ENCODE assay signal across 24 mouse cellular contexts in genomic region chr2:20932748-20933313, GRCm38 (mm10). TPM values are rescaled to one million over a fixed set of nuclear protein-coding genes. Genes with fewer than 3 reads are reported as not detected.
A peak's percentile ranks its signal among the peaks of the same experiment; 100 is the strongest.
DNase-seq lines count a peak whose midpoint lies in the region; ATAC-seq and TF ChIP-seq lines count a peak whose summit lies in the region.
"Had no signal": no experiment of that assay in that cellular context is flagged by ENCODE, and none has a peak within 500 bp of the region (broad histone marks: within the 10 kb centered on the region; RNA-seq: fewer than 3 reads in every experiment).

No protein-coding gene starts in this region.

- peak; percentile 85 for DNase-seq in heart, adult 11 months
- no peak for DNase-seq in heart, adult 9 months (ENCODE audit: low spot score in 2 of 2)
- DNase-seq in liver, postnatal 0 days, result no peak
- DNase-seq in liver, result no peak
- peak; percentile 63 for DNase-seq in brain, adult 2 months (ENCODE audit: low read depth, low spot score)
- no peak for DNase-seq in yolk sac, embryonic 10.5 days (ENCODE audit: low spot score)
- DNase-seq in gastrocnemius, postnatal 14 days, result no peak
- DNase-seq: adrenal gland, postnatal 36 days; embryo, embryonic 11 days; gastrocnemius, postnatal 10 days; heart, postnatal 4 days; kidney, adult 8-10 months; kidney, postnatal 14 days; lung, postnatal 4 days; right cerebral cortex, postnatal 14 days had no signal

- WGBS in liver, postnatal 0 days (ENCODE audit: insufficient replicate concordance), result 55% methylated on average over 8 of the region's 8 CpGs

- H3K4me3 ChIP-seq in liver, postnatal 0 days (ENCODE audit: low read depth, low read length), result no peak overlapping the region
- H3K4me3 ChIP-seq: embryonic facial prominence, embryonic 13.5 days; erythroblast, embryonic 14.5 days; forebrain, embryonic 12.5 days; heart, embryonic 15.5 days; hindbrain, embryonic 15.5 days; limb, embryonic 15.5 days; liver, embryonic 15.5 days; midbrain, embryonic 13.5 days; neural tube, embryonic 12.5 days had no signal

- peaks cover 7% of the 10 kb centered on the region; the same call in 1 of the 2 replicates for H3K4me1 ChIP-seq in liver, postnatal 0 days (ENCODE audit: insufficient read depth)
- H3K4me1 ChIP-seq: embryonic facial prominence, embryonic 13.5 days; limb, embryonic 15.5 days had no signal

- peak; percentile 44; the same call in 1 of the 2 replicates for ATAC-seq in liver, postnatal 0 days
- ATAC-seq: midbrain, embryonic 13.5 days had no signal

- no peak overlapping the region for H3K27ac ChIP-seq in liver, postnatal 0 days (ENCODE audit: low read depth)
- H3K27ac ChIP-seq: embryonic facial prominence, embryonic 13.5 days; forebrain, embryonic 12.5 days; heart, embryonic 15.5 days; hindbrain, embryonic 15.5 days; limb, embryonic 15.5 days; liver, embryonic 15.5 days; midbrain, embryonic 13.5 days; neural tube, embryonic 12.5 days had no signal

- no peak overlapping the region for H3K4me2 ChIP-seq in liver, postnatal 0 days (ENCODE audit: low read depth, low read length)
- H3K4me2 ChIP-seq: embryonic facial prominence, embryonic 13.5 days; forebrain, embryonic 12.5 days; heart, embryonic 15.5 days; hindbrain, embryonic 15.5 days; limb, embryonic 15.5 days; liver, embryonic 15.5 days; midbrain, embryonic 13.5 days; neural tube, embryonic 12.5 days had no signal

- H3K9ac ChIP-seq in liver, postnatal 0 days (replicated peaks), result no peak overlapping the region
- H3K9ac ChIP-seq: embryonic facial prominence, embryonic 13.5 days; forebrain, embryonic 12.5 days; heart, embryonic 15.5 days; hindbrain, embryonic 15.5 days; limb, embryonic 15.5 days; liver, embryonic 15.5 days; midbrain, embryonic 13.5 days; neural tube, embryonic 12.5 days had no signal

- no peaks in the 10 kb centered on the region for H3K9me3 ChIP-seq in liver, postnatal 0 days (ENCODE audit: low read length)
- H3K9me3 ChIP-seq: embryonic facial prominence, embryonic 13.5 days; forebrain, embryonic 12.5 days; heart, embryonic 15.5 days; hindbrain, embryonic 15.5 days; limb, embryonic 15.5 days; liver, embryonic 15.5 days; midbrain, embryonic 13.5 days; neural tube, embryonic 12.5 days had no signal

- intact Hi-C loops in gastrocnemius, postnatal 14 days (cut with DNase I; ENCODE audit: low total_unique reads), result no loop called here

- no peak for TF ChIP-seq CTCF in liver, postnatal 0 days (IDR thresholded peaks at IDR 0.05; ENCODE audit: low read depth)

- H3K36me3 ChIP-seq in liver, postnatal 0 days (replicated peaks; ENCODE audit: insufficient read depth, low read length), result no peaks in the 10 kb centered on the region; the same call in 1 of the 2 replicates
- H3K36me3 ChIP-seq: embryonic facial prominence, embryonic 13.5 days; forebrain, embryonic 12.5 days; heart, embryonic 15.5 days; hindbrain, embryonic 15.5 days; limb, embryonic 15.5 days; midbrain, embryonic 13.5 days; neural tube, embryonic 12.5 days had no signal

- no peaks in the 10 kb centered on the region for H3K27me3 ChIP-seq in liver, postnatal 0 days (ENCODE audit: insufficient read depth, low read length)
- H3K27me3 ChIP-seq: embryonic facial prominence, embryonic 13.5 days; forebrain, embryonic 12.5 days; heart, embryonic 15.5 days; hindbrain, embryonic 15.5 days; limb, embryonic 15.5 days; liver, embryonic 15.5 days; midbrain, embryonic 13.5 days; neural tube, embryonic 12.5 days had no signal

- TF ChIP-seq EP300 in liver, postnatal 0 days (IDR thresholded peaks at IDR 0.05; ENCODE audit: low read depth), result no peak

RNA-seq across cellular contexts. Expression of gene Arhgap21, which starts 35.9 kb away (rescaled TPM):
- 4.5 and 5.5 TPM in 2 replicates for polyA plus RNA-seq in liver, postnatal 0 days (2015; fragmentation: Nextera tagmentation; extraction: Ambion mirVana)
- total RNA-seq in gastrocnemius, postnatal 14 days (2021), result 10 to 100 TPM; 26.8 to 33.7 TPM

Comparison
In these comparisons a context has a peak if more than half of its experiments do, and no peak if none do; other contexts are left out.
1. DNase-seq: peak in heart, adult 11 months (single experiment) and brain, adult 2 months (single experiment); none in heart, adult 9 months (0 of 2), liver, postnatal 0 days (single experiment), liver (single experiment), yolk sac, embryonic 10.5 days (single experiment) and gastrocnemius, postnatal 14 days (single experiment).